Mouse (Mus musculus) forebrain, embryonic 12.5 days (tissue): ENCODE results near the gene 1810010H24Rik. TPM values are rescaled to one million over a fixed set of nuclear protein-coding genes. Genes with fewer than 3 reads are reported as not detected.
"Not testable (repeated sequence)": the region's sequence is repeated elsewhere in the genome, so short reads cannot be mapped to it uniquely, and the experiment has no call there.

Experiments used
- ATAC-seq: fragments of 200-750 bp; cut with Nextera tagmentation; 2 replicates; pipeline ENCODE4 v1.8.0; 2017; ENCODE audit warnings: moderate TSS enrichment; ENCODE audit not compliant: low FRiP score
- H3K27ac ChIP-seq: fragments of 300-500 bp; sonication (generic); 2 replicates; pipeline ENCODE4 v1.5.1; 2016; ENCODE audit warnings: mild to moderate bottlenecking
- H3K27me3 ChIP-seq: fragments of 300-500 bp; sonication (generic); 2 replicates; pipeline ENCODE4 v1.6.1; 2016; ENCODE audit warnings: mild to moderate bottlenecking
- H3K36me3 ChIP-seq: fragments of 300-500 bp; sonication (generic); replicated peaks from 2 replicates; pipeline ENCODE4 v1.6.1; 2016; ENCODE audit warnings: mild to moderate bottlenecking
- H3K4me1 ChIP-seq: fragments of 300-500 bp; sonication (generic); 2 replicates; pipeline ENCODE4 v1.6.1; 2016
- H3K4me2 ChIP-seq: fragments of 300-500 bp; sonication (generic); 2 replicates; pipeline ENCODE4 v1.6.1; 2016; ENCODE audit warnings: mild to moderate bottlenecking, moderate library complexity
- H3K4me3 ChIP-seq: fragments of 300-500 bp; sonication (generic); replicated peaks from 2 replicates; pipeline ENCODE4 v1.5.1; 2016; ENCODE audit warnings: mild to moderate bottlenecking
- H3K9ac ChIP-seq: fragments of 300-500 bp; sonication (generic); 2 replicates; pipeline ENCODE4 v1.6.1; 2016; ENCODE audit warnings: mild to moderate bottlenecking
- H3K9me3 ChIP-seq: fragments of 300-500 bp; sonication (generic); 2 replicates; pipeline ENCODE4 v1.6.1; 2016
- WGBS: fragments of 180-500 bp; shearing (Covaris S2); methylation state at CpG from one replicate; pipeline ENCODE4 v1.1.7; 2016; 5-methylcytosine and 5-hydroxymethylcytosine counted together
- polyA plus RNA-seq: library from polyadenylated mRNA; unstranded; fragments of >200 nt; fragmentation: Nextera tagmentation; extraction: Ambion mirVana; gene quantifications from 2 replicates; pipeline ENCODE4 v1.2.1, GENCODE M21; 2016

1810010H24Rik gene
- polyA plus RNA-seq, 1 experiment from 2014 or later = 3.1 TPM

DNA sequence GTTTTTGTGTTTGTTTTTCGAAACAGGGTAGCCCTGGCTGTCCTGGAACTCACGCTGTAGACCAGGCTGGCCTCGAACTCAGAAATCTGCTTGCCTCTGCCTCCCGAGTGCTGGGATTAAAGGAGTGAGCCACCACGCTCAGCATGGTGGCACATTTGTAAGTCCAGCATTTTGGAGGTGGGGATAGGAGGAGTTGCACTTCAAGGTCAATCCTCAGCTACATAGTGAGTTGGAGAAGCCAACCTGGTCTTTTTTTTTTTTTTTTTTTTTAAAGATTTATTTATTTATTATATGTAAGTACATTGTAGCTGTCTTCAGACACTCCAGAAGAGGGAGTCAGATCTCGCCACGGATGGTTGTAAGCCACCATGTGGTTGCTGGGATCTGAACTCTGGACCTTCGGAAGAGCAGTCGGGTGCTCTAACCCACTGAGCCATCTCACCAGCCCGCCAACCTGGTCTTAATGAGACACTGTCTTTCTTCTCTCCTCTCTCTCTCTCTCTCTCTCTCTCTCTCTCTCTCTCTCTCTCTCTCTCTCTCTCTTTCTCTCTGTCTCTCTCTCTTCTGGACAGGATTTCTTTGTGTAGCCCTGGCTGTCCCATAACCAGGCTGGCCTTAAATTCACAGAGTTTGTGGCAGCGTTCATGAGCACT lies 9.8 kb upstream of the 1810010H24Rik start:
- H3K9me3 ChIP-seq, H3K9ac ChIP-seq, H3K4me2 ChIP-seq, H3K27ac ChIP-seq, H3K4me1 ChIP-seq, H3K4me3 ChIP-seq, H3K36me3 ChIP-seq, H3K27me3 ChIP-seq, ATAC-seq: not testable (repeated sequence)
- 70% methylated on average over 11 of the region's 11 CpGs for WGBS

DNA sequence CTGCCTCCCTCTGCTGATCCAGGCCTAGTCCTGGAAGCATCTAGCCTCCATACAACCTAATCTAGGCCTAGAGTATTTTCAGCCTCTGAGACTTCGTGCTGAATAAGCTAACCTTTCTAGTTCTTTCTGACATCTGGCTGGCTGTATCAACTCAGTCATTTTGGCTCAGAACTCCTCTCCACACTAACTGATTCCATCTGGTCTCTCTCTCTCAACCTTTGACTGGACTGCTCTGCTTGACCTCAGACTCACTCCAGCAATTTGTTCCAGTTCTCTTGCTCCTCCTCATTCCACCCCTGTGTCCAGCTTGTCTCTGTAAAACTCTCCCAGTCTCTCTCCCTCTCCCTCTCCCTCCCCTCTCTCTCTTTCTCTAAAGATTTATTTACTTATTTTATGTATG lies 8.6 kb upstream of the 1810010H24Rik start:
- Histone ChIP-seq H3K27ac (no peak overlapping the region), H3K4me2 (no peak overlapping the region), H3K4me3 (no peak overlapping the region), H3K4me1 (peaks cover 4% of the 10 kb centered on the region), H3K9me3 (no peaks in the 10 kb centered on the region), H3K27me3 (no peaks in the 10 kb centered on the region), H3K9ac (no peak overlapping the region), H3K36me3 (no peaks in the 10 kb centered on the region)
- no peak for ATAC-seq
- WGBS = 80% methylated on average over 1 of the region's 1 CpGs

DNA sequence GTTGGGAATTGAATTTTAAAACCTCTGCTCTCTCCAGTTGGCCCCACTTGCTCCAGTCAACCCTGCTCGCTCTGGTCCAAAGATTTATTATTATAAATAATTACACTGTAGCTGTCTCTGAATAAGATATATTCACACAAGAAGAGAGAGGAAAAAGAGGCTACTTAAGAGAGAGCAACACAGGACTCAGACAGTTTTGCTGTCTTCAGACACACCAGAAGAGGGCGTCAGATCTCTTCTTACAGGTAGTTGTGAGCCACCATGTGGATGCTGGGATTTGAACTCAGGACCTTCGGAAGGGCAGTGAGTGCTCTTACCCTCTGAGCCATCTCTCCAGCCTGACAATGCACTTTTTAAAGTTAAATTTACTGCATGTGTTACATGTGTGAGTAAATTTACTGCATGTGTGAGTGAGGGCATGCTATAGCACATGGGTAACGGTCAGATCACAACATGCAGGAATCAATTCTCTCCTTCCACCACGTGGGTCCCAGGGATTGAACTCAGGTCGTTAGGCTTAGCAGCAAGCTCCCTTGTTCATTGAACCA lies 8.1 kb upstream of the 1810010H24Rik start:
- Histone ChIP-seq H3K9me3 (no peaks in the 10 kb centered on the region), H3K4me1 (no peaks in the 10 kb centered on the region), H3K9ac (no peak overlapping the region), H3K36me3 (no peaks in the 10 kb centered on the region), H3K4me2 (no peak overlapping the region), H3K27ac (no peak overlapping the region), H3K4me3 (no peak overlapping the region), H3K27me3 (no peaks in the 10 kb centered on the region)
- ATAC-seq = no peak
- WGBS = 60% methylated on average over 6 of the region's 6 CpGs

DNA sequence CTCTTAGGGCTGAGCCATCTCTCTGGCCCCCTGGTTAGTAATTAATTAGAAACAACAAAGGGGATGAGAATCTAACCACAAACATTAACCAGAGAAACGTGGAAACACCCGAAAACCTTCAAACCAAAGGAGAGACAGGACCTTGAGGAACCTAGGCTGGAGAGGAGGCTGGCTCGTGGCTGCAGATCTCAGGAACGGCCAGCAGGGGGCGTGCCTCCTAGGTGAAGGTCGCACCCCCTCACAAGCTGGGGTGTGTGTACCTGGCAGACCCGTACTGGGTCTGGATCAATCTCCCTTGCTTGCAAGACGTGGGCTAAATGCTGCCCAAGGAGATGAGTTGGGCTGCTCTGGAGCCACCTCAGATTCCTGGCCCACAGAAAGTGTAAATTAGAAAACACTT lies 6.9 kb upstream of the 1810010H24Rik start:
- H3K4me1 ChIP-seq = no peaks in the 10 kb centered on the region
- H3K9me3 ChIP-seq = no peaks in the 10 kb centered on the region
- H3K27ac ChIP-seq = no peak overlapping the region
- WGBS = 29% methylated on average over 8 of the region's 8 CpGs
- no peak overlapping the region for H3K9ac ChIP-seq
- H3K36me3 ChIP-seq = no peaks in the 10 kb centered on the region
- ATAC-seq = no peak
- H3K4me2 ChIP-seq = no peak overlapping the region
- 0 out of 2 replicates have a peak, but pooled peaks cover 3% of the 10 kb centered on the region for H3K27me3 ChIP-seq
- no peak overlapping the region for H3K4me3 ChIP-seq

DNA sequence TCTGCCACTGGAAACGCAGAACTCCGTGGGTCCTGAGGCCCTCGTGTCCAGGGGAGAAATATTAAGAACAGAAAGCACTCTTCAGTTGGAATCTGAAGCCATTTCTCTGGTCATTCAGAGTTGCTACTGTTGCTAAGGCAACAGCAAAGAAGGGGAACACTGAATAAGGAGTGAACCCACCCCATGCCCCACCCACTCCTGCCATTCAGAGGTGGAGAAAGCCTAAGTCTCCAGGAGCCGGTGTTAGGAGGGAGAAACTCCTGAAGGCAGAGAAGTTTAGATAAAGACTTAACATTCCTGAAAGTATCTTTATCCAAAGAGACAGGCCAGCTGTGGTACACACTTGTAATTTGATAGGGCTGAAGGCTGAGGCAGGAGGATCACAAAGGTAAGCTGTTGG lies 6.2 kb upstream of the 1810010H24Rik start:
- Histone ChIP-seq H3K9me3 (no peaks in the 10 kb centered on the region), H3K4me2 (no peak overlapping the region), H3K36me3 (no peaks in the 10 kb centered on the region), H3K4me3 (no peak overlapping the region), H3K27ac (no peak overlapping the region), H3K4me1 (peaks cover 3% of the 10 kb centered on the region), H3K27me3 (0 out of 2 replicates have a peak, but pooled peaks cover 8% of the 10 kb centered on the region), H3K9ac (no peak overlapping the region)
- 42% methylated on average over 4 of the region's 4 CpGs for WGBS
- ATAC-seq = no peak

DNA sequence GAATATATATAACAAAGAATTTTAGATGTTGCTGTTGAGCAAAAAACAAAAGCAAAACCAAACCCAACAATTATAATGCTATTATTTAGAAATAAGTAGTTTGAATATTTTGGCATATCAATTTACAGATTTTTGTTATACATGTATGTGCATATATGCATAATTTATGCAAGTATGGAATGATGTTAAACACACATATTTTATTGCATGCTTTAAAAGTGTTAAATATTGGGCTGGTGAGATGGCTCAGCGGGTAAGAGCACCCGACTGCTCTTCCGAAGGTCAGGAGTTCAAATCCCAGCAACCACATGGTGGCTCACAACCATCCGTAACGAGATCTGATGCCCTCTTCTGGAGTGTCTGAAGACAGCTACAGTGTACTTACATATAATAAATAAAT lies 5.8 kb upstream of the 1810010H24Rik start:
- WGBS = 90% methylated on average over 5 of the region's 5 CpGs
- not testable (repeated sequence) for H3K27ac ChIP-seq, H3K4me2 ChIP-seq, ATAC-seq, H3K9me3 ChIP-seq, H3K4me1 ChIP-seq, H3K36me3 ChIP-seq, H3K4me3 ChIP-seq, H3K9ac ChIP-seq
- H3K27me3 ChIP-seq = 0 out of 2 replicates have a peak, but pooled peaks cover 10% of the 10 kb centered on the region

DNA sequence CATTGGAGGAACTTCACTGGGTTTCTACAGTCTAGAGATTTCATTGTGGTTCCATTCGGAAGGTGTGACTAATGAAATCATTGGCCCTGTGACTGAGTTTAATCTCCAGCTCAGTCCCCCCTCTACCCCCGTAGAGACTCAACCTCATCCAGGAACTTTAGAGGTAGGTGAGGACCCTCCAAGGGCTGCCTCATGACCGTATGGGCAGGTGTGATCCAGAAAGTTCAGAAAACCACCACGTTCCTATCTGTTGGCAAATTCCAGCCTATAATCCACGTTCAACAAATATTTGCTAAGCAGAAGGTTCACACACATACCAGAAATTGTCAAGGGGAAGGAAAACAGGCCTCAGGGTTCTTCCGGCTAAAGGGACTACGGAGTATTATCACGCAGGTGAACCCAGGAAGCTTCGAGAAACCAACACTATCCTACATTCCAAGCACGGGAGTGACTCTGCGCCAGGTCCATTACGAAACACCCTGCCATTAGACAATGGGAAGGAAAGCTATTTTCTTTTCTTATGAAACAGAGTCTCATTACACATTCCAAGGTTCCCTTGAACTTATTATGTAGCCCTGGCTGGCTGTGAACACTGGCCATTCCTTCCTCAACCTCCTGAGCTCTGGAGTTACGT lies 3.3 kb upstream of the 1810010H24Rik start:
- no peak for ATAC-seq
- WGBS = 89% methylated on average over 13 of the region's 13 CpGs
- Histone ChIP-seq H3K27ac (no peak overlapping the region), H3K4me1 (peaks cover 30% of the 10 kb centered on the region), H3K4me3 (no peak overlapping the region), H3K4me2 (no peak overlapping the region), H3K9me3 (no peaks in the 10 kb centered on the region), H3K27me3 (0 out of 2 replicates have a peak, but pooled peaks cover 14% of the 10 kb centered on the region), H3K9ac (no peak overlapping the region), H3K36me3 (no peaks in the 10 kb centered on the region)

DNA sequence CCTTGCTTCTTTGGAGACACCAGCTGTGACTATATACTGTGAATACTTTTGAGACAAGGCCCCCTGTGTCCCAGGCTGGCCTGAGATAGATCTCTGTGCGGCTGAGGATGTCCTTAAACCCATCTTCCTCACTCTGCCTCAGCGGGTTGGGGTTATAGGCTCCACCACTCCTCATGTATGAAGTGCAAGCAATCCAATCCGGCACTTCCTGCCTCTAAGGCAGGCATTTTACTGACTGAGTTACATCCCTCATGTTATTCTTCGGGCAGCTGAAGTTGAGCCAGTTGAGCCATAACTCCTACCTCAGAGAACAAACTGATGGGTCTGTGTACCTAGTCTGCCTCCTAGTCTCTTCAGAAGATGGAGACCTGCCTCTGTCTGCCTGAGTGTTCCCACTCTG lies 1.1 kb upstream of the 1810010H24Rik start:
- H3K4me2 ChIP-seq = peak overlapping the region; percentile 74
- H3K4me3 ChIP-seq = no peak overlapping the region
- H3K36me3 ChIP-seq = no peaks in the 10 kb centered on the region
- no peak for ATAC-seq
- no peaks in the 10 kb centered on the region for H3K9me3 ChIP-seq
- H3K27me3 ChIP-seq = 0 out of 2 replicates have a peak, but pooled peaks cover 15% of the 10 kb centered on the region
- WGBS = 66% methylated on average over 4 of the region's 4 CpGs
- H3K4me1 ChIP-seq = peaks cover 43% of the 10 kb centered on the region
- peak overlapping the region; percentile 48; the same call in 1 of the 2 replicates for H3K9ac ChIP-seq
- no peak overlapping the region for H3K27ac ChIP-seq

DNA sequence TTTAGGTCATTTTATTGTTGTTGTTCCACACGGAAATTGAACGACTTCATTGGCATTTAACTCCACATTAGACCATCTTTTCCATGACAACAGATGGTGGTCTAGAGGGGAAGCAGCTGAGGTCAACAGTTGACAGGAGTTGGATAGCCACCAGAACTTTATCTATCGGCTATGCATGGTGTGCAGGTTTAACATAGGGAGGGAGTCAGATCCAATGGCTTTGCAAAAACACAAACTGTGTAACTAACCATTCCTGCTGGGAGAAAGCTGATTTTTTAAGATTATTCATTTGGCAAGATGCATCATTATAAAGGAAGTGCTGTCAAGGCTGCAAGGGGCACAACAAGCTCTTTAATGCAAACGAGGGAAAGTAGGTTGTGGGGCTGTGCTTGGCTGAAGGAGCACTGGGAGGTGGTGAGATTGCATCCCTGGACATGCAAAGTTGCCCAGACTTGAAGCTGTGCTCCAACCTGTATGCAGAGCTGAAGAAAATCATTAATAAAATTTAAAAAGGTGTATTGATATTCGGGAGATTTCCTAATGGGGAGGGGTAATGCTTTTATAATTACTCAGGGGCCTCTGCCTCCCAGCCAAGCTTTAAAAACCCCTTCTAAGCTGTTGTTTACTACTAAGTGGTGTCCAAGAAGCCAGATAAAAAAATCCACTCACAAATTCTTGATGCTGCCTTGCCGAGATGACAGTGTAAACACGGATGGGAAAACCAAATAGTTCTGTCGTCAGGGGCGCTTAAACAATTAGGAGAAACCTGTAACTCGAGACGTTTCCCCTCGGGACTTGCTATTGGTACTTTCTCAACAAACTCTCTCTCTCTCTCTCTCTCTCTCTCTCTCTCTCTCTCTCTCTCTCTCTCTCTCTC lies 1.3 kb downstream of the 1810010H24Rik start:
- H3K9me3 ChIP-seq = no peaks in the 10 kb centered on the region
- WGBS = 10% methylated on average over 12 of the region's 12 CpGs
- H3K27ac ChIP-seq = no peak overlapping the region
- H3K27me3 ChIP-seq = 0 out of 2 replicates have a peak, but pooled peaks cover 18% of the 10 kb centered on the region
- H3K4me3 ChIP-seq = peak overlapping the region; percentile 63
- H3K9ac ChIP-seq = peak overlapping the region; percentile 69; the same call in 1 of the 2 replicates
- no peak for ATAC-seq
- H3K4me2 ChIP-seq = peak overlapping the region; percentile 74
- no peaks in the 10 kb centered on the region for H3K36me3 ChIP-seq
- peaks cover 48% of the 10 kb centered on the region for H3K4me1 ChIP-seq

DNA sequence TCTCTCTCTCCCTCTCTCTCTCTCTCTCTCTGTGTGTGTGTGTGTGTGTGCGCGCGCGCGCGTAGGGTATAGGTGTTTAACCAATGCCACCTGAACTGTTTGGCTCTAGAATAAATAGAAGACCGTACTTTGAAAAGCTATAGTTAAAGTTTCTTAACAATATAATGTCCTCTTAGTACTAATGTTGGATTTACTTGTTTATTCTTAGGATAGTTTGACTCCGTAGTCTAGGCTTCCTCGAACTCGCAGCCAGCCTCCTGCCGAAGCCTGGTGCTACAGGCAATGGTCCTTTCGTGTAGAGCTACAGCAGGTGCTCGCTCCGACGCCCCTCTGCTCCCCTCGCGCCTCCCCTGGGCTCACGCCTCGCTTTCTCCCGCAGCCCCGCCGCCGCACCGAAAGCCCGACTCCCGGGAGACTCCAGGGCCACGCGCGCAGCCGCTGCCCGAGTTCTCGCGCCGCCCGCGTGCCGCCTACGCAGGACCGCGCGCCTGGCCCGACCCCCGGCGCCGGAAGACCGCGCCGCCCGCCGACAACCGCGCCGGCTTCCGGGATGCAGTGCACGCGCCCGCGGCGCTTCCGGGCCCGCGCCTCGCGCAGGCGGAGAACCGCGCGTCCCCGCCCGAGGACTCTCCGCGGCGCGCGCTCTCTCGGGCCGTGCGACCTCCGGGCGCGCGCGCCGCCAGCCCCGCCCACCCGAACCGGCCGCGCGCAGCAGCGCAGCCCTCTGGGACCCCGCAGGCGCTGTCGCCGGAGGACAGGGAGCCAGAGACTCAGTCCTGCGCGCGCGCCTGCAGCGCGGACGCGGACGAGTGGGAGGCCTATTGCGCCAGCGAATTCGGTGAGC lies 2.2 kb downstream of the 1810010H24Rik start:
- H3K9ac ChIP-seq = peak overlapping the region; percentile 69
- peak; percentile 92 for ATAC-seq
- no peaks in the 10 kb centered on the region for H3K9me3 ChIP-seq
- H3K4me1 ChIP-seq = peaks cover 56% of the 10 kb centered on the region
- under 1% methylated on average over 107 of the region's 107 CpGs for WGBS
- H3K27me3 ChIP-seq = 0 out of 2 replicates have a peak, but pooled peaks cover 16% of the 10 kb centered on the region
- peak overlapping the region; percentile 66 for H3K4me2 ChIP-seq
- no peaks in the 10 kb centered on the region for H3K36me3 ChIP-seq
- H3K4me3 ChIP-seq = peak overlapping the region; percentile 63
- H3K27ac ChIP-seq = peak overlapping the region; percentile 85

DNA sequence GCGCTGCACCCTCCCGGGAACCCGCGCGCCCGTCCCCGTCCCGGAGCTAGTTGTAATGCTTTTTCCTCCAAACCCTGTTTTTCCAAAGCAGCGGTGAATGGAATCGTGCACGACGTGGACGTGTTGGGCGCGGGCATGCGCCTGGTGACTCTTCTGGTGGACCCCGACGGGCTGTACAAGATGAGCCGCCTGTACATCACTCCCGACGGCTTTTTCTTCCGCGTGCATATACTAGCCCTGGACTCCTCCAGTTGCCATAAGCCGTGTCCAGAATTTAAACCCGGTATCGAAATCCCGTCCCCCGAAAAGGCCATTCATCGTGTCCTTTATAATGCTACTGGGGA lies 2.8 kb downstream of the 1810010H24Rik start:
- 2% methylated on average over 29 of the region's 29 CpGs for WGBS

More for the DNA sequence above, 2.8 kb downstream of the 1810010H24Rik start:
- Histone ChIP-seq H3K27ac (peak overlapping the region; percentile 85), H3K27me3 (0 out of 2 replicates have a peak, but pooled peaks cover 16% of the 10 kb centered on the region), H3K4me1 (peaks cover 61% of the 10 kb centered on the region), H3K36me3 (no peaks in the 10 kb centered on the region), H3K4me3 (peak overlapping the region; percentile 63), H3K9me3 (no peaks in the 10 kb centered on the region), H3K4me2 (peak overlapping the region; percentile 66), H3K9ac (peak overlapping the region; percentile 69)
- ATAC-seq = peak; percentile 73
